Mouse (Mus musculus): ENCODE results near the gene Zfp976. TPM values are rescaled to one million over a fixed set of nuclear protein-coding genes. Genes with fewer than 3 reads are reported as not detected.
"Not testable (repeated sequence)": the region's sequence is repeated elsewhere in the genome, so short reads cannot be mapped to it uniquely, and the experiment has no call there.

Gene Zfp976
- 1.1 and 1.7 TPM in 2 replicates for polyA plus RNA-seq (2015; fragmentation: Nextera tagmentation; extraction: Ambion mirVana)

DNA sequence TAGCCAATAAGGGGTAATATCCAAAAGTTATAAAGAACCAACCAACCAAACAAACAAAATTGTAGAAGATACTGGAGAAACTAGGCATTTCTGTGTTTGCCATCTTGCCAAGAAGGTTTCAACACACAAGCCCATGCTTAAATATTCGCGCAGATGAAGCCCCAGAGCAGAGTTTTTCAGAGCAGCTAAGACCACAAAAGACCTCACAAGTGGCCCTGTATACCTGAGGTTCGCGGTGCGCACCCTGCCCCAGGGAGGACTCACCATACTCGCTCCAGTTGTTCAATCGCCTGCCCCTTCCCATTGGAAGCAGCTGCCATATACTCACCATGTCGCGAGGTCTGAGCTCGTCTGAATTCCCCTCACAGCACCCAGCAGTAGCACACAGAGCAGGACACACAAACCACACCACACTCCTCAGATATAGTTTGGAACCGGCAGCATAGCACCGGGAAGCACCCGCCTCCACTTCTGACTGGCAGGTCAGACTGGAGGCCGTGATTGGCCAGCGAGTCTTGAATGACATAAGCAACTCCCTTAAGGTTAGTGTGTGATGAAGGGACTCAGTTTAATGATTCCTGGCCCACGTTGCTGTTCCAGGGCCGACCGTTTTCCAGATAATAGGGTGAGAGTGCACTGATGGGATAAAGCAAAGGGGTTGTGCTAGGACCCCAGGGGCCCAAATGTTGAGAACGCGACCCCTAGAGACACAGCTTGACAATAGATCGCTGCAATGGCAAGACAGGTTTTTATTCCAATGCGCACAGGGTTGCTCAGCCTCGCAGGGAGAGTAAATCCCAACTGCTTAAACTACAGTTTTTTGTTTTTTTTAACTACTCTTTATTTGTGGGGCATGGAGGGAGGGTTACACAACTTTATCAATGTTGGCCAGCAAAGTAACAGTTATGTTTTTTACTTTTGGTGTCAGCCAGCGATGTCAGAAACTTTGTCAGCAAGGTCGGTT is at the start of gene Zfp976:
TSS of gene Zfp976 (minus strand) at position 437 of the 964 bp plus-strand sequence.
- Histone ChIP-seq H3K4me2 (peak within 1 kb of the TSS; percentile 64), H3K9ac (peak within 1 kb of the TSS; percentile 64), H3K4me3 (replicated peaks) (peak within 1 kb of the TSS; percentile 61)
- WGBS (ENCODE audit: insufficient replicate concordance) = 2% methylated on average over 25 of the region's 25 CpGs
- not testable (repeated sequence) for H3K9me3 ChIP-seq (replicated peaks); H3K27me3 ChIP-seq; H3K27ac ChIP-seq; H3K36me3 ChIP-seq; H3K4me1 ChIP-seq (replicated peaks)
- DNase-seq (peak; percentile 70), ATAC-seq (ENCODE audit: low read depth) (peak; percentile 100)

DNA sequence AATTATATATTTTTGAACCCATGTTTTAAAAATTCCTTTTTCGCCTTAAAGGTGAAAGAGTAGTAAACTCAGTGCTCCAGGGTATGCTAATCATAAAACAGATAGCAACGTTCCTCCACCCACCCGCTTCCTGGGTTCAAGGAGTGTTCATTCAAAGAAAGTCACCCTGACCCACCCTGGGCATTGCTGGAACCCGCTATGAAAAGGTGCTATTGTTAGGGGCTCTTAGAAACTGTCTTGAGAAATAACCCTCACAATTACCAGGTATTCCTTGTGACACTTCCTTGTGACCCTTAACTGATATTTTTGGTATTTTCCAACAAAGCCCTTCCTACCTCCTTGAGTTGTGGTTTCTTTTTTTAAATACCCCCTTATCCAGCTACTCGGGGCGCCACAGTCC is 37.7 kb upstream of the Zfp976 start:
- not testable (repeated sequence) for H3K9me3 ChIP-seq (replicated peaks); DNase-seq; H3K36me3 ChIP-seq; H3K27ac ChIP-seq; ATAC-seq (ENCODE audit: low read depth); H3K4me2 ChIP-seq; H3K27me3 ChIP-seq; H3K9ac ChIP-seq; H3K4me1 ChIP-seq (replicated peaks); H3K4me3 ChIP-seq (replicated peaks)
- WGBS (ENCODE audit: insufficient replicate concordance) = 71% methylated on average over 6 of the region's 6 CpGs

DNA sequence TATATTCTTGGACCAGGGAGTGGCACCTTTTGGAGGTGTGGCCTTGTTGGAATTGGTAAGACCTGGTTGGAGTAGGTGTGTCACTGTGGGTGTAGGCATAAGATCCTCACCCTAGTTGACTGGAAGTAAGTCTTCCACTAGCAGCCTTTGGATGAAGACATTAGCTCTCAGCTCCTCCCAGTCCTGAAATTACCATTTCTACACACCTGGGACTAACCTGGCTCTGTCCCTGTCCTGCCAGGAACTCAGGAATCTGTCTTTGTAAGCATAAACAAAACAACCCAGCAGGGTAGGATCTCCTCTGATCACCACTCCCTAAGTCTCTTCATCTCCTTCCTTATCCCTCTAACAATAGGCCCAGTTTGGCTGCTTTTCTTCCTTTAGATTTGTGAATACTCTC is 37.3 kb upstream of the Zfp976 start:
- not testable (repeated sequence) for ATAC-seq (ENCODE audit: low read depth); H3K4me3 ChIP-seq (replicated peaks); H3K27ac ChIP-seq; H3K9me3 ChIP-seq (replicated peaks); H3K4me2 ChIP-seq; H3K9ac ChIP-seq; H3K4me1 ChIP-seq (replicated peaks); H3K27me3 ChIP-seq; H3K36me3 ChIP-seq; DNase-seq

DNA sequence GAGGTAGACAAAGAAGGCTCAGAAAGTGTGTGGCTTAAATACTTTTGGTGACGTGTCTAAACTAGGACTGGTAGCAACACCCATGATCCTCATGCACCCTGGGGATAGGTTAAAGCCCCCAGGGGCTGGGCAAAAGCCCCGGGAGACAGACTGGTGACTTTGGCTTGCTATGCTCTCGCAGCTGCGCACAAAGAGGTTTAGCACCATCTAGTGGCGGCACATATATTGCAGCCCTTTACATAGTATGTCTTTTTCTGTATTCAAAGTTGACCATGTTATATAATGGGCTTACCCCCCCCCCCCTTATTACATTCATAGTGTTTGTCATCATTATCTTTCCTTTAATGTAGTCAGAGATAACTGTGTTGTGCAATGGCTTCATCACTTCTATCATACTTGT is 17.8 kb upstream of the Zfp976 start:
- H3K9me3 ChIP-seq (replicated peaks); ATAC-seq (ENCODE audit: low read depth); H3K9ac ChIP-seq; H3K4me3 ChIP-seq (replicated peaks); DNase-seq; H3K4me1 ChIP-seq (replicated peaks); H3K27ac ChIP-seq; H3K27me3 ChIP-seq; H3K36me3 ChIP-seq; H3K4me2 ChIP-seq: not testable (repeated sequence)
- 55% methylated on average over 5 of the region's 5 CpGs for WGBS (ENCODE audit: insufficient replicate concordance)

DNA sequence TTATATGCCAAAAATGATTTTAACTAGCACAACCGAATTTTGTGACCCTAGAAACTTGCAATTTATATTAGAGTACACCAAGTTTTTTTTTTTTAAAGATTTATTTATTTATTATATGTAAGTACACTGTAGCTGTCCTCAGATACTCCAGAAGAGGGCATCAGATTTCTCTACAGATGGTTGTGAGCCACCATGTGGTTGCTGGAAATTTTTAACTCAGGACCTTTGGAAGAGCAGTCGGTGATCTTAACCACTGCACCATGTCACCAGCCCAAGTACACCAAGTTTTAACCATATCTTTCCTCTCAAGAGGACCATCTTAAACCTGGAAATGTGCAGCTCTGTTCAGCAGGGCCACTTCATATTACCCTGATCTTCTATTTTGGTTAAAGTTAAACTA is 12.8 kb upstream of the Zfp976 start:
- H3K4me3 ChIP-seq (replicated peaks); H3K9me3 ChIP-seq (replicated peaks); DNase-seq; H3K4me1 ChIP-seq (replicated peaks); H3K4me2 ChIP-seq; H3K27ac ChIP-seq; H3K36me3 ChIP-seq; H3K27me3 ChIP-seq; ATAC-seq (ENCODE audit: low read depth); H3K9ac ChIP-seq: not testable (repeated sequence)
- 48% methylated on average over 2 of the region's 2 CpGs for WGBS (ENCODE audit: insufficient replicate concordance)

DNA sequence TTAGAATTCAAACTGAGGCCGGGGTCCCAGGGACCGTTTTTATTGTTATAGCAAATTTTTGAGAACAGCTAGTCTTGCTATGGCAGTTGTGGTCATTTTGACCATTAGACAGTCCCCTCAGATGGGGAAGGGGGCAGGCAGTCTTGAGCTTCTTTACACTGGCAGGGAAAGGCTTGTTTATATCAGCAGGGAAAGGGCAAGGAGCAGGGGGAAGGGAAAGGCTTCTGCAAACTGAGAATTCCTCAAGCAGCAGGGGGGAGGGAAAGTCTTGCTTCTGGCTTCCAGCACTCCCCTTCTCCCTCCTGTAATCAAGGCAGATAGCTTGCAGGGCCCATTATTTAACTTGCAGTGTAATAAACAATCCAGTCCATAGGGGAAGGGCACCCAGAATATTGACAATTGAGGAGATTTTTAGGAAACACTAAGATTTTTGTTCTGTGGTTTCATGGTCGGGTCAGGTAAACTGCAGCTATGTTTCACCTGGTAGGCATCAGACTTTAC is 782 bp upstream of the Zfp976 start:
- Histone ChIP-seq H3K4me2 (peak overlapping the region; percentile 64), H3K4me3 (replicated peaks) (peak overlapping the region; percentile 61), H3K9ac (peak overlapping the region; percentile 64; the same call in 1 of the 2 replicates)
- H3K27ac ChIP-seq; H3K27me3 ChIP-seq; H3K4me1 ChIP-seq (replicated peaks); H3K36me3 ChIP-seq; H3K9me3 ChIP-seq (replicated peaks); DNase-seq; ATAC-seq (ENCODE audit: low read depth): not testable (repeated sequence)
- WGBS (ENCODE audit: insufficient replicate concordance) = 17% methylated on average over 3 of the region's 3 CpGs

DNA sequence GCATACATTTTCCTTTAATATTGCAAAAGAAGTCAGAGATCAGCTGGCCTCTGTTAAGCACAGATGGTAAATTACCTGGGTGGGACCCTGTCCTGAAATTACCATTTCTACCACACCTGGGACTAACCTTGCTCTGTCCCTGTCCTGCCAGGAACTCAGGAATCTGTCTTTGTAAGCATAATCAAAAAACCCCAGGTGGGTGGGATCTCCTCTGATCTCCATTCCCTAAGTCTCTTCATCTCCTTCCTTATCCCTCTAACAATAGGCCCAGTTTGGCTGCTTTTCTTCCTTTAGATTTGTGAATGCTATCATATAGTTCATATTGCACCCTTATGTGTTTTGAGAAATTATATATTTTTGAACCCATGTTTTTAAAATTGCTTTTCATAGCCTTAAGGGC is 11.4 kb downstream of the Zfp976 start:
- not testable (repeated sequence) for ATAC-seq (ENCODE audit: low read depth); H3K27ac ChIP-seq

DNA sequence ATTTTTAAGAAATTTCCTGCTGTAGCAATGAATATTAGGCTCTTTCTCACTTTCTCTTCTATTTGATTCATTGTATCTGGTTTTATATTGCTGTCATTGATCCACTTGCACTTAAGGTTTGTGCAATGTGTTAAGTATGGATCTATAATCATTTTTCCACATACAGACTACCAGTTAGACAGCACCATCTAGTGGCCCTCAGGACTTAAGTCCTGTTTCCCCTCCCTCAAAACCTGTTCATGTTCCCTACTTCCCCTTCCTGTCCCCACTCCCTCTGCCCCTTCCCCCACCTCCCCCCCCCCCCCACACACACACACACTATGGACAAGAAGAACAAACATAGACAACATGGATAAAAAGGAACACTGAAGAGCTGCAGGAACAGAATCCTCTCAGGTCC is 46.7 kb downstream of the Zfp976 start:
- H3K9me3 ChIP-seq (replicated peaks) = peaks cover 16% of the 10 kb centered on the region; the same call in 1 of the 2 replicates
- not testable (repeated sequence) for DNase-seq; H3K27ac ChIP-seq; H3K27me3 ChIP-seq; H3K4me1 ChIP-seq (replicated peaks); H3K36me3 ChIP-seq; H3K4me3 ChIP-seq (replicated peaks); H3K4me2 ChIP-seq; H3K9ac ChIP-seq; ATAC-seq (ENCODE audit: low read depth)

More for the DNA sequence above, 11.4 kb downstream of the Zfp976 start:
- H3K4me1 ChIP-seq (replicated peaks); H3K36me3 ChIP-seq; H3K27me3 ChIP-seq; H3K9me3 ChIP-seq (replicated peaks); H3K4me3 ChIP-seq (replicated peaks); DNase-seq; H3K9ac ChIP-seq; H3K4me2 ChIP-seq: not testable (repeated sequence)

DNA sequence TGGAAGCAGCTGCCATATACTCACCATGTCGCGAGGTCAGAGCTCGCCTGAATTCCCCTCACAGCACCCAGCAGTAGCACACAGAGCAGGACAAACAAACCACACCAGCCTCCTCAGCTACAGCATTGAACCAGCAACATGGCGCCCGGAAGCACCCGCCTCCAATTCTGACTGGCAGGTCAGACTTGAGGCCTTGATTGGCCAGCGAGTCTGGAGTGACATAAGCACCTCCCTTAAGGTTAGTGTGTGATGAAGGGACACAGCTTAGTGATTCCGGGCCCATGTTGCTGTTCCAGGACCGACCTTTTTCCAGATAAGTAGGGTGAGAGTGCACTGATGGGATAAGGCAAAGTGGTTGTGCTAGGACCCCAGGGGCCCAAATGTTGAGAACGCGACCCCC is 50.0 kb downstream of the Zfp976 start, which contains the start of gene Zfp977:
TSS of gene Zfp977 (minus strand) at position 135 of the 400 bp plus-strand sequence.
- H3K4me2 ChIP-seq; H3K36me3 ChIP-seq; DNase-seq; H3K9me3 ChIP-seq (replicated peaks); H3K9ac ChIP-seq; ATAC-seq (ENCODE audit: low read depth); H3K27me3 ChIP-seq; H3K4me1 ChIP-seq (replicated peaks); H3K27ac ChIP-seq; H3K4me3 ChIP-seq (replicated peaks): not testable (repeated sequence)
- WGBS (ENCODE audit: insufficient replicate concordance) = 72% methylated on average over 11 of the region's 11 CpGs

DNA sequence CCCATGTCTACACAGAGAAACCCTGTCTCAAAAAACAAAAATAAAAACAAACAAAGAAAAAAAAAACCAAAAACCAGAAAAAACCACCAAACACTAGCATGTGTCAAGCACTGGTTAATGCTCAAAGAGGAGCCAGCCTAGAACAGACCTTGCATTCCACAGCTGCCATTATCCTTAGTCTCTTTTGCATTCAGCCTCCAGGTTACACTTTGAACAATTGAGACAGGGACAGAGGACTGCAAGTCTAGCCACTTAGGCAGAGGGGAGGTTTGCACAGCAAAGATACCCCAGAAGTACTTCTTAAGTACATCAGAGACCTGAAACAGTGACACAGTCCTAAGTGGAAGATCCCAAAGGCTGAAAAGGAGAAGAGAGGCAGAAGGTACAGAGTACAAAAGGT is 51.1 kb downstream of the Zfp976 start:
- H3K4me1 ChIP-seq (replicated peaks); H3K36me3 ChIP-seq; H3K9me3 ChIP-seq (replicated peaks); ATAC-seq (ENCODE audit: low read depth); H3K4me3 ChIP-seq (replicated peaks); H3K9ac ChIP-seq; DNase-seq; H3K27me3 ChIP-seq; H3K27ac ChIP-seq; H3K4me2 ChIP-seq: not testable (repeated sequence)

DNA sequence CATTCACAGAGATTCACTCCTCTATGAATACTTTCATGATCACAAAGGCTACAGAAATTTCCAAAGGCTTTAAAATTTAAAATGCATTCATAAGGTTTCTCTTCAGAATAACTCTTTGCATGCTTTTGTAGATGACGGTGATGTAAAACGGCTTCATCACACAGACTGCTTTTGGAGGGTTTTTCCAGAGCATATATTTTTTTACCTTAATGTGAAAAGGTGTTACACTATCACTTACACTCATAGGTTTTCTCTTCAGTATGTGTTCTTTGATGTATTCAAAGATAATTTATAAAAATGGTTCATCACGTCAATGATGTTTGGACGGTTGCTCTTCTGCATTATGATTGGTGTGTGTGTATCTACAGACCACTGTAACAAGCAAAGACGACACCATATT is 63.9 kb downstream of the Zfp976 start, which contains the start of gene Gm21028:
TSS of gene Gm21028 (minus strand) at position 101 of the 400 bp plus-strand sequence.
- Histone ChIP-seq H3K27me3 (no peaks in the 10 kb centered on the region), H3K36me3 (no peaks in the 10 kb centered on the region), H3K9me3 (replicated peaks) (peaks cover 16% of the 10 kb centered on the region), H3K9ac (no peak within 1 kb of the TSS), H3K4me2 (no peak within 1 kb of the TSS), H3K4me3 (replicated peaks) (no peak within 1 kb of the TSS), H3K27ac (no peak within 1 kb of the TSS), H3K4me1 (replicated peaks) (no peaks in the 10 kb centered on the region)
- ATAC-seq (ENCODE audit: low read depth) (no peak), DNase-seq (no peak)
- WGBS (ENCODE audit: insufficient replicate concordance) = 74% methylated on average over 5 of the region's 5 CpGs
